Comparison of ENCODE assay signal across 8 mouse cellular contexts in genomic region chr10:96826234-96826788, GRCm38 (mm10).
DNase-seq lines count a peak whose midpoint lies in the region; ATAC-seq and TF ChIP-seq lines count a peak whose summit lies in the region.
"Had no signal": no experiment of that assay in that cellular context is flagged by ENCODE, and none has a peak within 500 bp of the region (broad histone marks: within the 10 kb centered on the region; RNA-seq: fewer than 3 reads in every experiment).

No protein-coding gene starts in this region.

- H3K4me1 ChIP-seq in neural tube, embryonic 11.5 days (ENCODE audit: control insufficient read depth, insufficient read depth, low read length): no peaks in the 10 kb centered on the region
- H3K4me1 ChIP-seq in forebrain, postnatal 0 days (ENCODE audit: insufficient read depth): no peaks in the 10 kb centered on the region

- no peak overlapping the region for H3K27ac ChIP-seq in neural tube, embryonic 11.5 days (ENCODE audit: low read depth, low read length)
- no peak overlapping the region for H3K27ac ChIP-seq in forebrain, postnatal 0 days (ENCODE audit: low read depth, low read length)

- no peaks in the 10 kb centered on the region for H3K36me3 ChIP-seq in neural tube, embryonic 11.5 days (ENCODE audit: control insufficient read depth, insufficient read depth, low read length)
- H3K36me3 ChIP-seq in forebrain, postnatal 0 days (ENCODE audit: insufficient read depth): no peaks in the 10 kb centered on the region

- no peak for DNase-seq in neural tube, embryonic 11.5 days (ENCODE audit: low spot score)
- DNase-seq in neural tube, embryonic 10.5 days (ENCODE audit: extremely low spot score, low spot score): no peak
- peak; percentile 32 for DNase-seq in forebrain, postnatal 0 days
- peak; percentile 52 for DNase-seq in lung, postnatal 10 days
- no peak for DNase-seq in layer of hippocampus, adult 8-10 months (ENCODE audit: low spot score in 2 of 2)
- no peak for DNase-seq in spleen, postnatal 14 days (ENCODE audit: low spot score in 2 of 2)
- no peak for DNase-seq in left cerebral cortex, postnatal 25 days (ENCODE audit: low spot score in 2 of 2)
- DNase-seq: heart, postnatal 14 days had no signal

- H3K9me3 ChIP-seq in neural tube, embryonic 11.5 days (ENCODE audit: control insufficient read depth, low read length): no peaks in the 10 kb centered on the region
- H3K9me3 ChIP-seq in forebrain, postnatal 0 days (ENCODE audit: low read length): no peaks in the 10 kb centered on the region

- ATAC-seq in neural tube, embryonic 11.5 days (ENCODE audit: insufficient read depth, low FRiP score, low TSS enrichment): no peak
- ATAC-seq in forebrain, postnatal 0 days: peak; percentile 45

- intact Hi-C loops in left cerebral cortex, postnatal 25 days (cut with DNase I): no loop called here

- 34% methylated on average over 7 of the region's 7 CpGs for WGBS in neural tube, embryonic 11.5 days
- WGBS in forebrain, postnatal 0 days: 17% methylated on average over 7 of the region's 7 CpGs

- peak overlapping the region; percentile 4; the same call in 1 of the 2 replicates for H3K4me2 ChIP-seq in neural tube, embryonic 11.5 days (ENCODE audit: low read depth)
- no peak overlapping the region for H3K4me2 ChIP-seq in forebrain, postnatal 0 days (ENCODE audit: low read depth)

- no peak overlapping the region for H3K4me3 ChIP-seq in neural tube, embryonic 11.5 days (ENCODE audit: low read depth, low read length)
- H3K4me3 ChIP-seq in forebrain, postnatal 0 days (ENCODE audit: low read depth, low read length): no peak overlapping the region

- no peak for TF ChIP-seq CTCF in forebrain, postnatal 0 days (IDR thresholded peaks at IDR 0.05; ENCODE audit: low read depth)

- no peaks in the 10 kb centered on the region for H3K27me3 ChIP-seq in neural tube, embryonic 11.5 days (ENCODE audit: control insufficient read depth, insufficient read depth, low read length)
- no peaks in the 10 kb centered on the region for H3K27me3 ChIP-seq in forebrain, postnatal 0 days (ENCODE audit: insufficient read depth, low read length)

- no peak overlapping the region for H3K9ac ChIP-seq in neural tube, embryonic 11.5 days (ENCODE audit: low read length)
- no peak overlapping the region for H3K9ac ChIP-seq in forebrain, postnatal 0 days

Comparison
In these comparisons a context has a peak if more than half of its experiments do, and no peak if none do; other contexts are left out.
1. DNase-seq: peak in forebrain, postnatal 0 days (single experiment) and lung, postnatal 10 days (single experiment); none in neural tube, embryonic 11.5 days (single experiment), neural tube, embryonic 10.5 days (single experiment), layer of hippocampus, adult 8-10 months (0 of 2), spleen, postnatal 14 days (0 of 2) and left cerebral cortex, postnatal 25 days (0 of 2).